In genomic region chr13:98390771-98391634, GRCm38 (mm10) we compare ENCODE assay signal across 8 mouse cellular contexts. TPM values are rescaled to one million over a fixed set of nuclear protein-coding genes. Genes with fewer than 3 reads are reported as not detected.
DNase-seq lines count a peak whose midpoint lies in the region; ATAC-seq lines count a peak whose summit lies in the region.

No protein-coding gene starts in this region.

- 0 out of 2 replicates have a peak, but pooled peaks have one; percentile 18 for ATAC-seq in common myeloid progenitor, adult 5-6 weeks (replicated peaks; ENCODE audit: low read depth, poor library complexity, severe bottlenecking)
- no peak for ATAC-seq in heart, embryonic 12.5 days (ENCODE audit: insufficient number of reproducible peaks, low FRiP score)
- ATAC-seq in midbrain, embryonic 16.5 days = peak; percentile 58; the same call in 1 of the 2 replicates
- no peak for ATAC-seq in megakaryocyte-erythroid progenitor cell, adult 5-6 weeks (replicated peaks; ENCODE audit: low FRiP score, low TSS enrichment, poor library complexity, severe bottlenecking)

- WGBS in heart, embryonic 12.5 days = under 1% methylated on average over 68 of the region's 68 CpGs
- under 1% methylated on average over 68 of the region's 68 CpGs for WGBS in midbrain, embryonic 16.5 days

- no peak overlapping the region for H3K27ac ChIP-seq in heart, embryonic 12.5 days (ENCODE audit: poor library complexity, severe bottlenecking)
- H3K27ac ChIP-seq in midbrain, embryonic 16.5 days (ENCODE audit: low read length) = no peak overlapping the region

- H3K9me3 ChIP-seq in heart, embryonic 12.5 days (replicated peaks) = peaks cover 4% of the 10 kb centered on the region; the same call in 1 of the 2 replicates
- peaks cover 7% of the 10 kb centered on the region; the same call in 1 of the 2 replicates for H3K9me3 ChIP-seq in midbrain, embryonic 16.5 days (replicated peaks; ENCODE audit: control insufficient read depth, low read length, poor library complexity, severe bottlenecking)

- H3K36me3 ChIP-seq in heart, embryonic 12.5 days = no peaks in the 10 kb centered on the region
- H3K36me3 ChIP-seq in midbrain, embryonic 16.5 days (ENCODE audit: control insufficient read depth, insufficient read depth, low read length) = no peaks in the 10 kb centered on the region

- peak; percentile 16 to 25 for DNase-seq in layer of hippocampus, postnatal 10 days (ENCODE audit: low spot score in 2 of 2)
- no peak for DNase-seq in layer of hippocampus, postnatal 25 days (ENCODE audit: extremely low spot score in 1 of 2, low spot score in 1 of 2)
- peak; percentile 46 for DNase-seq in kidney, postnatal 14 days
- DNase-seq in thymus, postnatal 14 days = no peak

- H3K27me3 ChIP-seq in heart, embryonic 12.5 days (replicated peaks) = peaks cover 67% of the 10 kb centered on the region
- H3K27me3 ChIP-seq in midbrain, embryonic 16.5 days (ENCODE audit: control insufficient read depth, insufficient read depth, low read depth, low read length) = peaks cover 44% of the 10 kb centered on the region

- H3K4me2 ChIP-seq in heart, embryonic 12.5 days = peak overlapping the region; percentile 98
- peak overlapping the region; percentile 91 for H3K4me2 ChIP-seq in midbrain, embryonic 16.5 days (ENCODE audit: low read length)

- peaks cover 19% of the 10 kb centered on the region for H3K4me1 ChIP-seq in heart, embryonic 12.5 days (replicated peaks)
- H3K4me1 ChIP-seq in midbrain, embryonic 16.5 days (ENCODE audit: control insufficient read depth, insufficient read depth, low read length) = peaks cover 10% of the 10 kb centered on the region; the same call in 1 of the 2 replicates

- H3K9ac ChIP-seq in heart, embryonic 12.5 days = peak overlapping the region; percentile 65
- peak overlapping the region; percentile 63 for H3K9ac ChIP-seq in midbrain, embryonic 16.5 days (ENCODE audit: low read depth, low read length)

- peak overlapping the region; percentile 56 for H3K4me3 ChIP-seq in heart, embryonic 12.5 days
- H3K4me3 ChIP-seq in midbrain, embryonic 16.5 days (ENCODE audit: low read depth, low read length) = peak overlapping the region; percentile 46

RNA-seq across cellular contexts. Expression of gene Foxd1, which starts 37.0 kb away (rescaled TPM):
- total RNA-seq in layer of hippocampus, postnatal 10 days (2021) = 1 to 10 TPM; 1.5 to 1.6 TPM
- 1 to 10 TPM in 1 of 2 experiments, under 1 TPM in 1; 0.71 to 1.0 TPM for total RNA-seq in layer of hippocampus, postnatal 25 days (2021)
- total RNA-seq in common myeloid progenitor, adult 5-6 weeks (2017) = not detected in 2 replicates
- 0.03 and 0.06 TPM in 2 replicates for polyA plus RNA-seq in heart, embryonic 12.5 days (2016; fragmentation: Nextera tagmentation; extraction: Ambion mirVana)
- 0.49 and 0.52 TPM in 2 replicates for polyA plus RNA-seq in midbrain, embryonic 16.5 days (2015; fragmentation: Nextera tagmentation; extraction: Ambion mirVana)
- not detected in 2 replicates for total RNA-seq in megakaryocyte-erythroid progenitor cell, adult 5-6 weeks (2014; fragmentation: Nextera tagmentation)
- total RNA-seq in megakaryocyte-erythroid progenitor cell, adult 5-6 weeks (2017) = not detected in 2 replicates

Comparison
In these comparisons a context has a peak if more than half of its experiments do, and no peak if none do; other contexts are left out.
1. DNase-seq: peak in layer of hippocampus, postnatal 10 days (2 of 2) and kidney, postnatal 14 days (single experiment); none in layer of hippocampus, postnatal 25 days (0 of 2) and thymus, postnatal 14 days (single experiment).
2. ATAC-seq: peak in common myeloid progenitor, adult 5-6 weeks (single experiment) and midbrain, embryonic 16.5 days (single experiment); none in heart, embryonic 12.5 days (single experiment) and megakaryocyte-erythroid progenitor cell, adult 5-6 weeks (single experiment).